Mouse (Mus musculus): ENCODE results near the gene Rnft2. TPM values are rescaled to one million over a fixed set of nuclear protein-coding genes. Genes with fewer than 3 reads are reported as not detected.

The Rnft2 gene
- total RNA-seq (2021) = 1 to 10 TPM; 1.0 to 1.8 TPM
- long read RNA-seq, experiment 1, partial matches to known transcripts = 0 of 1 reads
- long read RNA-seq, experiment 1, other reads (novel, unspliced or antisense) = 0 of 1 reads
- long read RNA-seq, experiment 2, full-length matches to known transcripts = 2 of 2 reads
- long read RNA-seq, experiment 2, partial matches to known transcripts = 0 of 2 reads
- long read RNA-seq, experiment 2, other reads (novel, unspliced or antisense) = 0 of 2 reads

- peak; percentile 99 to 100 for DNase-seq
- intact Hi-C loops (cut with DNase I) = loop anchor here (5.0 kb wide), 1 partner anchor 73 kb away; no protein-coding TSS in a partner anchor
Observed at GRCm38 (mm10) chr5:118244606-118245443, at the start of gene Rnft2, which contains the start of gene 2410131K14Rik. Gene Rnft2 (minus strand): TSS chr5:118245116. Gene 2410131K14Rik (plus strand): TSS chr5:118245227.

GRCm38 (mm10) chr5:118294086-118294864, 49.4 kb upstream of the Rnft2 start:
- peak; percentile 93 to 95 for DNase-seq
- intact Hi-C loops (cut with DNase I) = no loop called here

GRCm38 (mm10) chr5:118292476-118292875, 47.6 kb upstream of the Rnft2 start:
- intact Hi-C loops (cut with DNase I) = no loop called here
- DNase-seq = no peak

GRCm38 (mm10) chr5:118291453-118291852, 46.5 kb upstream of the Rnft2 start:
- intact Hi-C loops (cut with DNase I) = no loop called here
- no peak for DNase-seq

GRCm38 (mm10) chr5:118277741-118278495, 33.0 kb upstream of the Rnft2 start:
- intact Hi-C loops (cut with DNase I) = loop anchor here (10.0 kb wide), 1 partner anchor 287 kb away; the partner anchor contains the start of gene Med13l
- DNase-seq = no peak

- DNase-seq = no peak
- intact Hi-C loops (cut with DNase I) = loop anchor here (10.0 kb wide), 1 partner anchor 288 kb away; the partner anchor contains the start of gene Med13l
Observed at GRCm38 (mm10) chr5:118276711-118277110, 31.8 kb upstream of the Rnft2 start.

GRCm38 (mm10) chr5:118276281-118276680, 31.4 kb upstream of the Rnft2 start:
- intact Hi-C loops (cut with DNase I) = loop anchor here (10.0 kb wide), 1 partner anchor 289 kb away; the partner anchor contains the start of gene Med13l
- no peak for DNase-seq

- DNase-seq = no peak
Observed at GRCm38 (mm10) chr5:118274546-118274945, 29.6 kb upstream of the Rnft2 start.

GRCm38 (mm10) chr5:118273446-118273845, 28.5 kb upstream of the Rnft2 start:
- intact Hi-C loops (cut with DNase I) = loop anchor here (5.0 to 10.0 kb wide), 2 partner anchors 49 to 291 kb away; partner anchors contain the start of gene Med13l
- DNase-seq = no peak

More at GRCm38 (mm10) chr5:118274546-118274945, 29.6 kb upstream of the Rnft2 start:
- intact Hi-C loops (cut with DNase I) = loop anchor here (2.0 to 10.0 kb wide), 3 partner anchors 14 to 290 kb away; partner anchors contain the start of gene Med13l

- no peak for DNase-seq
- intact Hi-C loops (cut with DNase I) = loop anchor here (5.0 to 10.0 kb wide), 2 partner anchors 51 to 293 kb away; partner anchors contain the start of gene Med13l
Observed at GRCm38 (mm10) chr5:118271449-118272110, 26.7 kb upstream of the Rnft2 start.

GRCm38 (mm10) chr5:118268987-118269386, 24.1 kb upstream of the Rnft2 start:
- peak; percentile 90 to 93 for DNase-seq
- intact Hi-C loops (cut with DNase I) = loop anchor here (1.0 to 2.0 kb wide), 2 partner anchors 386 to 468 kb away; no protein-coding TSS in a partner anchor

GRCm38 (mm10) chr5:118266309-118266708, 21.4 kb upstream of the Rnft2 start:
- no peak for DNase-seq
- intact Hi-C loops (cut with DNase I) = no loop called here

- intact Hi-C loops (cut with DNase I) = no loop called here
Observed at GRCm38 (mm10) chr5:118265366-118265765, 20.4 kb upstream of the Rnft2 start.

GRCm38 (mm10) chr5:118264279-118264678, 19.4 kb upstream of the Rnft2 start:
- DNase-seq = no peak
- intact Hi-C loops (cut with DNase I) = no loop called here

More at GRCm38 (mm10) chr5:118265366-118265765, 20.4 kb upstream of the Rnft2 start:
- no peak for DNase-seq

GRCm38 (mm10) chr5:118262418-118262817, 17.5 kb upstream of the Rnft2 start:
- intact Hi-C loops (cut with DNase I) = no loop called here
- DNase-seq = no peak

- no peak for DNase-seq
- intact Hi-C loops (cut with DNase I) = no loop called here
Observed at GRCm38 (mm10) chr5:118261181-118261580, 16.3 kb upstream of the Rnft2 start.

- intact Hi-C loops (cut with DNase I) = no loop called here
- no peak for DNase-seq
Observed at GRCm38 (mm10) chr5:118260642-118261041, 15.7 kb upstream of the Rnft2 start.

- DNase-seq = no peak
Observed at GRCm38 (mm10) chr5:118260055-118260454, 15.1 kb upstream of the Rnft2 start.

GRCm38 (mm10) chr5:118259636-118260035, 14.7 kb upstream of the Rnft2 start:
- intact Hi-C loops (cut with DNase I) = loop anchor here (10.0 kb wide), 2 partner anchors 145 to 175 kb away; no protein-coding TSS in a partner anchor

More at GRCm38 (mm10) chr5:118260055-118260454, 15.1 kb upstream of the Rnft2 start:
- intact Hi-C loops (cut with DNase I) = no loop called here

More at GRCm38 (mm10) chr5:118259636-118260035, 14.7 kb upstream of the Rnft2 start:
- no peak for DNase-seq
